Mouse (Mus musculus): Measurements from ENCODE around the gene Dync1i1.

DNA sequence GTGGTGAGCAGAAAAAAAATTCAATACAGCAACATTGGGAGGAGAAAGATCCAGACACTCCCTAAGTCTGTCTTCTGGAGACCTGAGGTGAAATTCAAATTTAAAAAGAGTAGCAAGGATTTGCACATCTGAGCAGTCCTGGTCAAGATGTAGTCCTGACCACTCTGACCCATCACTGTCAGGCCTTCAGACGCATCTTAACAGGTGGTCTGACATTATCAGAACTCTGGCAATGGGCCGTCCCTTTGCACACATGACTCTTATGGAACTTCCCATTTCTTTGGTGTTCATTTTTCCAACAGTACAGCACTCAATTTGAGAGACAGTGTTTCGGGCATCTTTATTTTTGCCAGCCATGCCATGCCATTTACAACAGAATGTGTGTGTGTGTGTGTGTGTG lies 12.8 kb upstream of the Dync1i1 start:
- TF ChIP-seq POLR2A (IDR thresholded peaks at IDR 0.05; ENCODE audit: insufficient read depth, low read depth, low read length) (no peak), CTCF (IDR thresholded peaks at IDR 0.05) (no peak)
